Mouse (Mus musculus) gastrocnemius, postnatal 4 days (tissue): ENCODE results near the gene Ikbkg. TPM values are rescaled to one million over a fixed set of nuclear protein-coding genes. Genes with fewer than 3 reads are reported as not detected.
"Not testable (repeated sequence)": the region's sequence is repeated elsewhere in the genome, so short reads cannot be mapped to it uniquely, and the experiment has no call there.

Experiments
- DNase-seq, 2 experiments: peaks; one replicate each; pipeline ENCODE4 v3.0.0; 2021 to 2022; ENCODE audit warnings: low spot score in 2 of 2, mixed read lengths in 2 of 2
- total RNA-seq, 2 experiments: library from RNA; stranded (reverse); gene quantifications; 2 replicates each; pipeline ENCODE4 v1.2.3; 2021

The Ikbkg gene
- total RNA-seq, 2 experiments from 2014 or later, result 35.2 to 39.4 TPM

GRCm38 (mm10) chrX:74429290-74429821 is 36.3 kb downstream of the Ikbkg start:
- DNase-seq, result peak; percentile 29 to 47

GRCm38 (mm10) chrX:74451157-74451912 is 58.2 kb downstream of the Ikbkg start:
- no peak for DNase-seq

- no peak for DNase-seq
These were observed 59.7 kb downstream of the Ikbkg start for GRCm38 (mm10) chrX:74452773-74453172.

DNA sequence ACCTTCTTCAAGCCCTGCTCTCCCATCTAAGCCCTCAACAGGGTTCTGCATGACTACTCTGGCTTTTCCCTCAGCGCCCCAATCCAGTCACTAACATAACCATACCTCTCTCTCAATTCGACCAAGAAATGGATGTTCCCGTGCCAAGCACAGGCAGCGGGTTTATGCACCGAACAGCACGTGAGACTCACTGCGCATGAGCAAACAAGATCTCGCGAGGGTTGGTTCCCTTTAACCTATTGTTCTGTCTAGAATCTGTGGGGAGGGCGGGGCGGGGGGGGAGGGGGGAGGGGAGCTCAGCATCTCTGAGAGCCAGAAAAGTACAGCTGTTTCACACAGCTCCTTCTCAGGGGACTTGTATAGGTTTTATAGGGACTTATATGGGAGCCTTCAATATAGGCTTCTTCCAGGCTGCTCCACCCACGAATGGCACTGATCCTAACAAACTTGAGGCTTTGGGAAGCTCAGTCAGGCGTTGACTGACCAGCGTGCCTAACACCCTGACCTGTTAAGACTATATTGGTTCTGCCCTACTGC is 88.3 kb downstream of the Ikbkg start, which contains the start of gene Gm6880:
Gm6880 (minus strand) TSS at position 51 of the 537 bp plus-strand sequence.
- not testable (repeated sequence) for DNase-seq

- no peak for DNase-seq
These were observed 104.0 kb downstream of the Ikbkg start for GRCm38 (mm10) chrX:74497131-74497530.

Other genes starting within 250 kb of the Ikbkg start
- not detected for gene Tex28, start 225.5 kb upstream of the Ikbkg start, total RNA-seq
- gene Tktl1, start 216.0 kb upstream of the Ikbkg start, total RNA-seq, result not detected
- gene Flna, start 143.5 kb upstream of the Ikbkg start, total RNA-seq, result 100 to 1,000 TPM; 265 to 281 TPM
- 10 to 100 TPM; 31.2 to 34.0 TPM for gene Emd, start 138.6 kb upstream of the Ikbkg start, total RNA-seq
- gene Rpl10, start 122.5 kb upstream of the Ikbkg start, total RNA-seq, result 100 to 1,000 TPM; 263 to 305 TPM
- 10 to 100 TPM; 54.9 to 66.2 TPM for gene Taz, start 111.4 kb upstream of the Ikbkg start, total RNA-seq
- gene Dnase1l1, start 111.0 kb upstream of the Ikbkg start, total RNA-seq, result 10 to 100 TPM; 53.1 to 55.1 TPM
- 10 to 100 TPM; 81.3 to 82.2 TPM for gene Atp6ap1, start 96.2 kb upstream of the Ikbkg start, total RNA-seq
- 10 to 100 TPM; 63.4 to 74.2 TPM for gene Gdi1, start 88.3 kb upstream of the Ikbkg start, total RNA-seq
- gene Fam50a, start 80.3 kb upstream of the Ikbkg start, total RNA-seq, result 10 to 100 TPM; 40.2 to 45.1 TPM
- 10 to 100 TPM in 1 of 2 experiments, 1 to 10 TPM in 1; 9.9 to 10.2 TPM for gene Plxna3, start 64.2 kb upstream of the Ikbkg start, total RNA-seq
- gene Lage3, start 39.7 kb upstream of the Ikbkg start, total RNA-seq, result 10 to 100 TPM; 39.8 to 48.0 TPM
- 10 to 100 TPM; 46.4 to 50.2 TPM for gene Ubl4a, start 20.1 kb upstream of the Ikbkg start, total RNA-seq
- gene Slc10a3, start 19.9 kb upstream of the Ikbkg start, total RNA-seq, result 1 to 10 TPM; 5.5 to 6.7 TPM
- gene Fam3a, start within 50 bp of the Ikbkg start, total RNA-seq, result 10 to 100 TPM; 20.7 to 26.2 TPM
- 10 to 100 TPM; 14.0 to 16.2 TPM for gene G6pdx, start 35.9 kb downstream of the Ikbkg start, total RNA-seq
- not detected for gene Gm6880, start 88.1 kb downstream of the Ikbkg start, total RNA-seq
- gene Olfr1326-ps1, start 181.6 kb downstream of the Ikbkg start, total RNA-seq, result not detected
- gene Olfr1325, start 199.4 kb downstream of the Ikbkg start, total RNA-seq, result not detected